Mouse (Mus musculus) kidney, adult 2 months (tissue): Measurements from ENCODE around the gene Ctnnbl1.

ENCODE experiments used
- CTCF ChIP-seq: fragments of 200-500 bp; conservative IDR thresholded peaks from 2 replicates; pipeline ENCODE4 v1.5.1; 2011; ENCODE audit warnings: low read depth, mild to moderate bottlenecking, control low read depth, low read length, moderate library complexity, mixed read lengths; ENCODE audit not compliant: insufficient read depth, insufficient read length
- POLR2A ChIP-seq: fragments of 200-500 bp; IDR thresholded peaks from one replicate; pipeline ENCODE4 v1.6.1; 2011; ENCODE audit warnings: low read depth, low read length, control low read depth

GRCm38 (mm10) chr2:157861273-157861944 lies 124.2 kb downstream of the Ctnnbl1 start:
- TF ChIP-seq CTCF: no peak
- TF ChIP-seq POLR2A: no peak
